Mouse (Mus musculus) midbrain, embryonic 12.5 days (tissue): Measurements from ENCODE around the gene Mcm3. TPM values are rescaled to one million over a fixed set of nuclear protein-coding genes. Genes with fewer than 3 reads are reported as not detected.
"Not testable (repeated sequence)": the region's sequence is repeated elsewhere in the genome, so short reads cannot be mapped to it uniquely, and the experiment has no call there.

Experiments used
- ATAC-seq: fragments of 200-750 bp; cut with Nextera tagmentation; 2 replicates; pipeline ENCODE4 v1.8.0; 2017; ENCODE audit warnings: low read depth, moderate TSS enrichment, moderate library complexity; ENCODE audit not compliant: low FRiP score
- H3K27ac ChIP-seq: fragments of 300-500 bp; sonication (generic); replicated peaks from 2 replicates; pipeline ENCODE4 v1.5.1; 2016; ENCODE audit warnings: mild to moderate bottlenecking
- H3K27me3 ChIP-seq: fragments of 300-500 bp; sonication (generic); 2 replicates; pipeline ENCODE4 v1.6.1; 2016; ENCODE audit warnings: mild to moderate bottlenecking
- H3K36me3 ChIP-seq: fragments of 300-500 bp; sonication (generic); 2 replicates; pipeline ENCODE4 v1.6.1; 2016
- H3K4me1 ChIP-seq: fragments of 300-500 bp; sonication (generic); 2 replicates; pipeline ENCODE4 v1.6.1; 2016
- H3K4me2 ChIP-seq: fragments of 300-500 bp; sonication (generic); replicated peaks from 2 replicates; pipeline ENCODE4 v1.6.1; 2016; ENCODE audit warnings: mild to moderate bottlenecking, moderate library complexity
- H3K4me3 ChIP-seq: fragments of 300-500 bp; sonication (generic); 2 replicates; pipeline ENCODE4 v1.5.1; 2016; ENCODE audit warnings: mild to moderate bottlenecking
- H3K9ac ChIP-seq: fragments of 300-500 bp; sonication (generic); replicated peaks from 2 replicates; pipeline ENCODE4 v1.6.1; 2016; ENCODE audit warnings: mild to moderate bottlenecking, moderate library complexity
- H3K9me3 ChIP-seq: fragments of 300-500 bp; sonication (generic); 2 replicates; pipeline ENCODE4 v1.6.1; 2016; ENCODE audit warnings: mild to moderate bottlenecking
- WGBS: fragments of 180-500 bp; shearing (Covaris S2); methylation state at CpG from one replicate; pipeline ENCODE4 v1.1.7; 2016; 5-methylcytosine and 5-hydroxymethylcytosine counted together
- polyA plus RNA-seq: library from polyadenylated mRNA; unstranded; fragments of >200 nt; fragmentation: Nextera tagmentation; extraction: Ambion mirVana; gene quantifications from 2 replicates; pipeline ENCODE4 v1.2.1, GENCODE M21; 2016

Mcm3 gene
- polyA plus RNA-seq, 1 experiment from 2014 or later = 118 TPM

- Histone ChIP-seq H3K4me1 (no peaks in the 10 kb centered on the region), H3K4me3 (no peak overlapping the region), H3K27ac (no peak overlapping the region), H3K27me3 (no peaks in the 10 kb centered on the region), H3K36me3 (peaks cover 63% of the 10 kb centered on the region), H3K4me2 (no peak overlapping the region), H3K9ac (no peak overlapping the region), H3K9me3 (no peaks in the 10 kb centered on the region)
- ATAC-seq = peak; percentile 38; the same call in 1 of the 2 replicates
- 92% methylated on average over 2 of the region's 2 CpGs for WGBS
Observed at GRCm38 (mm10) chr1:20801275-20801674, 18.8 kb downstream of the Mcm3 start.

- Histone ChIP-seq H3K4me2 (no peak overlapping the region), H3K9ac (no peak overlapping the region), H3K27me3 (no peaks in the 10 kb centered on the region), H3K36me3 (peaks cover 13% of the 10 kb centered on the region), H3K4me1 (no peaks in the 10 kb centered on the region), H3K9me3 (no peaks in the 10 kb centered on the region), H3K4me3 (no peak overlapping the region), H3K27ac (no peak overlapping the region)
- WGBS = 95% methylated on average over 5 of the region's 5 CpGs
- no peak for ATAC-seq
Observed at GRCm38 (mm10) chr1:20795178-20795577, 24.9 kb downstream of the Mcm3 start.

GRCm38 (mm10) chr1:20794760-20795159, 25.4 kb downstream of the Mcm3 start:
- no peaks in the 10 kb centered on the region for H3K4me1 ChIP-seq
- H3K27me3 ChIP-seq = no peaks in the 10 kb centered on the region
- no peak overlapping the region for H3K27ac ChIP-seq
- no peak for ATAC-seq
- no peak overlapping the region for H3K4me2 ChIP-seq
- H3K36me3 ChIP-seq = peaks cover 8% of the 10 kb centered on the region
- no peak overlapping the region for H3K4me3 ChIP-seq
- H3K9ac ChIP-seq = no peak overlapping the region
- H3K9me3 ChIP-seq = no peaks in the 10 kb centered on the region
- WGBS = 93% methylated on average over 4 of the region's 4 CpGs

- Histone ChIP-seq H3K4me1 (no peaks in the 10 kb centered on the region), H3K27ac (no peak overlapping the region), H3K9ac (no peak overlapping the region), H3K4me2 (no peak overlapping the region), H3K27me3 (no peaks in the 10 kb centered on the region), H3K36me3 (no peaks in the 10 kb centered on the region), H3K9me3 (no peaks in the 10 kb centered on the region), H3K4me3 (no peak overlapping the region)
- WGBS = 81% methylated on average over 7 of the region's 7 CpGs
- ATAC-seq = no peak
Observed at GRCm38 (mm10) chr1:20791414-20791813, 28.7 kb downstream of the Mcm3 start.

GRCm38 (mm10) chr1:20790517-20790916, 29.6 kb downstream of the Mcm3 start, which contains the start of gene Il17f:
Gene Il17f, minus strand, starts transcription at chr1:20790617.
- H3K27me3 ChIP-seq, H3K4me2 ChIP-seq, H3K9ac ChIP-seq, H3K4me1 ChIP-seq, H3K27ac ChIP-seq, H3K9me3 ChIP-seq, H3K36me3 ChIP-seq, ATAC-seq, H3K4me3 ChIP-seq: not testable (repeated sequence)
- 80% methylated on average over 1 of the region's 1 CpGs for WGBS

GRCm38 (mm10) chr1:20788419-20788818, 31.7 kb downstream of the Mcm3 start:
- H3K27ac ChIP-seq = no peak overlapping the region
- no peak for ATAC-seq

GRCm38 (mm10) chr1:20787046-20787445, 33.1 kb downstream of the Mcm3 start:
- Histone ChIP-seq H3K27me3 (no peaks in the 10 kb centered on the region), H3K4me1 (no peaks in the 10 kb centered on the region), H3K9me3 (no peaks in the 10 kb centered on the region), H3K9ac (no peak overlapping the region), H3K4me2 (no peak overlapping the region), H3K27ac (no peak overlapping the region), H3K4me3 (no peak overlapping the region), H3K36me3 (no peaks in the 10 kb centered on the region)
- 52% methylated on average over 8 of the region's 8 CpGs for WGBS
- no peak; the same call in 1 of the 2 replicates for ATAC-seq

More at GRCm38 (mm10) chr1:20788419-20788818, 31.7 kb downstream of the Mcm3 start:
- no peaks in the 10 kb centered on the region for H3K9me3 ChIP-seq
- 45% methylated on average over 10 of the region's 10 CpGs for WGBS
- H3K4me3 ChIP-seq = no peak overlapping the region
- no peak overlapping the region for H3K9ac ChIP-seq
- no peak overlapping the region for H3K4me2 ChIP-seq
- H3K27me3 ChIP-seq = no peaks in the 10 kb centered on the region
- H3K36me3 ChIP-seq = no peaks in the 10 kb centered on the region
- no peaks in the 10 kb centered on the region for H3K4me1 ChIP-seq

GRCm38 (mm10) chr1:20778366-20778765, 41.7 kb downstream of the Mcm3 start:
- no peaks in the 10 kb centered on the region for H3K27me3 ChIP-seq
- H3K4me1 ChIP-seq = no peaks in the 10 kb centered on the region
- no peak overlapping the region for H3K27ac ChIP-seq
- no peak overlapping the region for H3K4me3 ChIP-seq
- H3K4me2 ChIP-seq = no peak overlapping the region
- H3K9ac ChIP-seq = no peak overlapping the region
- no peak for ATAC-seq
- no peaks in the 10 kb centered on the region for H3K36me3 ChIP-seq
- peaks cover 3% of the 10 kb centered on the region; the same call in 1 of the 2 replicates for H3K9me3 ChIP-seq
- 76% methylated on average over 2 of the region's 2 CpGs for WGBS

GRCm38 (mm10) chr1:20774026-20774730, 45.9 kb downstream of the Mcm3 start:
- 89% methylated on average over 4 of the region's 4 CpGs for WGBS
- H3K27ac ChIP-seq = not testable (repeated sequence)

GRCm38 (mm10) chr1:20766526-20766925, 53.6 kb downstream of the Mcm3 start:
- Histone ChIP-seq H3K9ac (no peak overlapping the region), H3K36me3 (no peaks in the 10 kb centered on the region), H3K27ac (no peak overlapping the region), H3K4me2 (no peak overlapping the region), H3K4me1 (no peaks in the 10 kb centered on the region), H3K9me3 (no peaks in the 10 kb centered on the region), H3K4me3 (no peak overlapping the region), H3K27me3 (no peaks in the 10 kb centered on the region)
- WGBS = 86% methylated on average over 6 of the region's 6 CpGs
- ATAC-seq = no peak

More at GRCm38 (mm10) chr1:20774026-20774730, 45.9 kb downstream of the Mcm3 start:
- not testable (repeated sequence) for ATAC-seq, H3K4me3 ChIP-seq, H3K9ac ChIP-seq, H3K4me2 ChIP-seq, H3K27me3 ChIP-seq, H3K4me1 ChIP-seq, H3K36me3 ChIP-seq, H3K9me3 ChIP-seq

GRCm38 (mm10) chr1:20761411-20761810, 58.7 kb downstream of the Mcm3 start:
- WGBS = 61% methylated on average over 4 of the region's 4 CpGs
- no peak overlapping the region for H3K27ac ChIP-seq
- H3K9me3 ChIP-seq = no peaks in the 10 kb centered on the region
- H3K4me1 ChIP-seq = no peaks in the 10 kb centered on the region
- ATAC-seq = no peak
- no peak overlapping the region for H3K4me2 ChIP-seq
- H3K9ac ChIP-seq = no peak overlapping the region
- no peak overlapping the region for H3K4me3 ChIP-seq
- H3K27me3 ChIP-seq = no peaks in the 10 kb centered on the region
- H3K36me3 ChIP-seq = no peaks in the 10 kb centered on the region

GRCm38 (mm10) chr1:20760331-20760730, 59.8 kb downstream of the Mcm3 start:
- no peak for ATAC-seq
- no peaks in the 10 kb centered on the region for H3K9me3 ChIP-seq
- no peak overlapping the region for H3K4me2 ChIP-seq
- H3K4me3 ChIP-seq = no peak overlapping the region
- no peak overlapping the region for H3K27ac ChIP-seq
- H3K9ac ChIP-seq = no peak overlapping the region
- H3K36me3 ChIP-seq = no peaks in the 10 kb centered on the region
- no peaks in the 10 kb centered on the region for H3K4me1 ChIP-seq
- H3K27me3 ChIP-seq = no peaks in the 10 kb centered on the region
- WGBS = 90% methylated on average over 5 of the region's 5 CpGs

- Histone ChIP-seq H3K36me3 (no peaks in the 10 kb centered on the region), H3K9ac (no peak overlapping the region), H3K27me3 (no peaks in the 10 kb centered on the region), H3K27ac (no peak overlapping the region), H3K9me3 (no peaks in the 10 kb centered on the region), H3K4me1 (no peaks in the 10 kb centered on the region), H3K4me2 (no peak overlapping the region), H3K4me3 (no peak overlapping the region)
- WGBS = 91% methylated on average over 10 of the region's 10 CpGs
- no peak for ATAC-seq
Observed at GRCm38 (mm10) chr1:20759799-20760198, 60.3 kb downstream of the Mcm3 start.
